Mouse (Mus musculus): Measurements from ENCODE around the gene Tbc1d2. TPM values are rescaled to one million over a fixed set of nuclear protein-coding genes. Genes with fewer than 3 reads are reported as not detected.

The Tbc1d2 gene
- polyA plus RNA-seq, 1 experiment from 2014 or later = 0.74 TPM

- no peak for ATAC-seq
- Histone ChIP-seq H3K4me2 (no peak overlapping the region), H3K9ac (no peak overlapping the region), H3K27me3 (peaks cover 36% of the 10 kb centered on the region), H3K9me3 (replicated peaks) (no peaks in the 10 kb centered on the region), H3K4me1 (peaks cover 7% of the 10 kb centered on the region), H3K36me3 (ENCODE audit: poor library complexity, severe bottlenecking) (no peaks in the 10 kb centered on the region), H3K4me3 (no peak overlapping the region), H3K27ac (no peak overlapping the region)
- WGBS = 73% methylated on average over 6 of the region's 6 CpGs
These were observed 51.0 kb downstream of the Tbc1d2 start for GRCm38 (mm10) chr4:46598981-46599380.

GRCm38 (mm10) chr4:46598111-46598510 is 51.9 kb downstream of the Tbc1d2 start:
- H3K4me1 ChIP-seq = peaks cover 7% of the 10 kb centered on the region
- no peak overlapping the region for H3K4me3 ChIP-seq
- no peak overlapping the region for H3K4me2 ChIP-seq
- peaks cover 34% of the 10 kb centered on the region for H3K27me3 ChIP-seq
- no peak overlapping the region for H3K27ac ChIP-seq
- ATAC-seq = no peak
- H3K9ac ChIP-seq = no peak overlapping the region
- no peaks in the 10 kb centered on the region for H3K9me3 ChIP-seq (replicated peaks)
- 64% methylated on average over 10 of the region's 10 CpGs for WGBS
- no peaks in the 10 kb centered on the region for H3K36me3 ChIP-seq (ENCODE audit: poor library complexity, severe bottlenecking)

GRCm38 (mm10) chr4:46597286-46597961 is 52.6 kb downstream of the Tbc1d2 start:
- no peak for ATAC-seq
- peaks cover 7% of the 10 kb centered on the region for H3K4me1 ChIP-seq
- H3K36me3 ChIP-seq (ENCODE audit: poor library complexity, severe bottlenecking) = no peaks in the 10 kb centered on the region
- H3K27me3 ChIP-seq = peaks cover 27% of the 10 kb centered on the region
- no peak overlapping the region for H3K4me3 ChIP-seq
- H3K27ac ChIP-seq = no peak overlapping the region
- H3K4me2 ChIP-seq = no peak overlapping the region
- WGBS = 77% methylated on average over 11 of the region's 11 CpGs
- H3K9ac ChIP-seq = no peak overlapping the region
- no peaks in the 10 kb centered on the region for H3K9me3 ChIP-seq (replicated peaks)

GRCm38 (mm10) chr4:46596398-46596797 is 53.6 kb downstream of the Tbc1d2 start:
- Histone ChIP-seq H3K4me2 (no peak overlapping the region), H3K9me3 (replicated peaks) (no peaks in the 10 kb centered on the region), H3K27ac (no peak overlapping the region), H3K4me1 (peaks cover 6% of the 10 kb centered on the region), H3K36me3 (ENCODE audit: poor library complexity, severe bottlenecking) (no peaks in the 10 kb centered on the region), H3K4me3 (no peak overlapping the region), H3K27me3 (peaks cover 22% of the 10 kb centered on the region), H3K9ac (no peak overlapping the region)
- WGBS = 76% methylated on average over 6 of the region's 6 CpGs
- no peak for ATAC-seq

GRCm38 (mm10) chr4:46594131-46594530 is 55.9 kb downstream of the Tbc1d2 start:
- 93% methylated on average over 5 of the region's 5 CpGs for WGBS
- Histone ChIP-seq H3K36me3 (ENCODE audit: poor library complexity, severe bottlenecking) (no peaks in the 10 kb centered on the region), H3K4me3 (no peak overlapping the region), H3K27me3 (0 out of 2 replicates have a peak, but pooled peaks cover 4% of the 10 kb centered on the region), H3K4me2 (no peak overlapping the region), H3K4me1 (no peaks in the 10 kb centered on the region), H3K9ac (no peak overlapping the region), H3K27ac (no peak overlapping the region), H3K9me3 (replicated peaks) (no peaks in the 10 kb centered on the region)
- no peak for ATAC-seq

- H3K27ac ChIP-seq = no peak overlapping the region
- WGBS = 54% methylated on average over 6 of the region's 6 CpGs
- no peaks in the 10 kb centered on the region for H3K9me3 ChIP-seq (replicated peaks)
- 0 out of 2 replicates have a peak, but pooled peaks cover 4% of the 10 kb centered on the region for H3K27me3 ChIP-seq
- H3K36me3 ChIP-seq (ENCODE audit: poor library complexity, severe bottlenecking) = no peaks in the 10 kb centered on the region
- no peak overlapping the region for H3K4me2 ChIP-seq
- ATAC-seq = no peak
- no peak overlapping the region for H3K4me3 ChIP-seq
- no peaks in the 10 kb centered on the region for H3K4me1 ChIP-seq
- no peak overlapping the region for H3K9ac ChIP-seq
These were observed 56.5 kb downstream of the Tbc1d2 start for GRCm38 (mm10) chr4:46593472-46593871.

GRCm38 (mm10) chr4:46591833-46592520 is 58.0 kb downstream of the Tbc1d2 start:
- no peaks in the 10 kb centered on the region for H3K9me3 ChIP-seq (replicated peaks)
- 93% methylated on average over 9 of the region's 9 CpGs for WGBS
- no peak overlapping the region for H3K27ac ChIP-seq
- no peak overlapping the region for H3K4me2 ChIP-seq
- H3K27me3 ChIP-seq = no peaks in the 10 kb centered on the region
- ATAC-seq = no peak
- H3K36me3 ChIP-seq (ENCODE audit: poor library complexity, severe bottlenecking) = no peaks in the 10 kb centered on the region
- no peak overlapping the region for H3K4me3 ChIP-seq
- H3K4me1 ChIP-seq = no peaks in the 10 kb centered on the region
- H3K9ac ChIP-seq = no peak overlapping the region

- Histone ChIP-seq H3K36me3 (ENCODE audit: poor library complexity, severe bottlenecking) (no peaks in the 10 kb centered on the region), H3K4me1 (no peaks in the 10 kb centered on the region), H3K9ac (no peak overlapping the region), H3K27me3 (no peaks in the 10 kb centered on the region), H3K27ac (no peak overlapping the region), H3K9me3 (replicated peaks) (no peaks in the 10 kb centered on the region), H3K4me3 (no peak overlapping the region), H3K4me2 (no peak overlapping the region)
- no peak for ATAC-seq
- WGBS = 69% methylated on average over 4 of the region's 4 CpGs
These were observed 59.2 kb downstream of the Tbc1d2 start for GRCm38 (mm10) chr4:46590810-46591209.

GRCm38 (mm10) chr4:46589946-46590684 is 59.9 kb downstream of the Tbc1d2 start:
- Histone ChIP-seq H3K4me1 (no peaks in the 10 kb centered on the region), H3K4me3 (no peak overlapping the region), H3K27ac (no peak overlapping the region), H3K27me3 (no peaks in the 10 kb centered on the region), H3K36me3 (ENCODE audit: poor library complexity, severe bottlenecking) (no peaks in the 10 kb centered on the region), H3K9ac (no peak overlapping the region), H3K4me2 (no peak overlapping the region), H3K9me3 (replicated peaks) (no peaks in the 10 kb centered on the region)
- 67% methylated on average over 5 of the region's 5 CpGs for WGBS
- no peak for ATAC-seq

GRCm38 (mm10) chr4:46589151-46589550 is 60.9 kb downstream of the Tbc1d2 start:
- Histone ChIP-seq H3K4me2 (no peak overlapping the region), H3K36me3 (ENCODE audit: poor library complexity, severe bottlenecking) (no peaks in the 10 kb centered on the region), H3K9ac (no peak overlapping the region), H3K4me1 (no peaks in the 10 kb centered on the region), H3K27me3 (no peaks in the 10 kb centered on the region), H3K9me3 (replicated peaks) (no peaks in the 10 kb centered on the region), H3K27ac (no peak overlapping the region), H3K4me3 (no peak overlapping the region)
- 86% methylated on average over 8 of the region's 8 CpGs for WGBS
- ATAC-seq = no peak

- H3K9ac ChIP-seq = no peak overlapping the region
- 63% methylated on average over 4 of the region's 4 CpGs for WGBS
- H3K4me2 ChIP-seq = no peak overlapping the region
- H3K4me1 ChIP-seq = no peaks in the 10 kb centered on the region
- ATAC-seq = no peak
- H3K4me3 ChIP-seq = no peak overlapping the region
- peaks cover 2% of the 10 kb centered on the region; the same call in 1 of the 2 replicates for H3K9me3 ChIP-seq (replicated peaks)
- H3K36me3 ChIP-seq (ENCODE audit: poor library complexity, severe bottlenecking) = no peaks in the 10 kb centered on the region
- H3K27me3 ChIP-seq = no peaks in the 10 kb centered on the region
- no peak overlapping the region for H3K27ac ChIP-seq
These were observed 63.5 kb downstream of the Tbc1d2 start for GRCm38 (mm10) chr4:46586473-46586872.

GRCm38 (mm10) chr4:46585811-46586190 is 64.2 kb downstream of the Tbc1d2 start:
- ATAC-seq = no peak
- H3K27ac ChIP-seq = no peak overlapping the region
- no peak overlapping the region for H3K9ac ChIP-seq
- H3K36me3 ChIP-seq (ENCODE audit: poor library complexity, severe bottlenecking) = no peaks in the 10 kb centered on the region
- H3K4me1 ChIP-seq = no peaks in the 10 kb centered on the region
- H3K9me3 ChIP-seq (replicated peaks) = peaks cover 6% of the 10 kb centered on the region; the same call in 1 of the 2 replicates
- WGBS = 83% methylated on average over 8 of the region's 8 CpGs
- no peak overlapping the region for H3K4me3 ChIP-seq
- no peaks in the 10 kb centered on the region for H3K27me3 ChIP-seq
- H3K4me2 ChIP-seq = no peak overlapping the region
